Mouse (Mus musculus): ENCODE results near the gene Exosc10. TPM values are rescaled to one million over a fixed set of nuclear protein-coding genes. Genes with fewer than 3 reads are reported as not detected.

Gene Exosc10
- polyA plus RNA-seq, 2 experiments, result 20.1 to 36.0 TPM

GRCm38 (mm10) chr4:148591171-148591630, 33.0 kb downstream of the Exosc10 start, which contains the start of gene Srm:
Srm (plus strand) TSS chr4:148591503.
- Histone ChIP-seq H3K4me3 (ENCODE audit: insufficient read depth in 1 of 2, low read depth in 2 of 2, low read length in 2 of 2) (peak within 1 kb of the TSS; percentile 75 to 84), H3K9me3 (ENCODE audit: control insufficient read depth, low read length) (no peaks in the 10 kb centered on the region), H3K4me2 (ENCODE audit: low read depth) (peak within 1 kb of the TSS; percentile 86), H3K4me1 (replicated peaks; ENCODE audit: control insufficient read depth in 2 of 2, insufficient read depth in 2 of 2, low read length in 1 of 2) (peaks cover 3 to 11% of the 10 kb centered on the region in 2 experiments), H3K27me3 (ENCODE audit: control insufficient read depth, insufficient read depth, low read length) (no peaks in the 10 kb centered on the region), H3K27ac (peak within 1 kb of the TSS; percentile 18), H3K36me3 (replicated peaks; ENCODE audit: control insufficient read depth, insufficient read depth, low read depth) (peaks cover 31% of the 10 kb centered on the region), H3K9ac (replicated peaks) (peak within 1 kb of the TSS; percentile 71)
- TF ChIP-seq EP300 (IDR thresholded peaks at IDR 0.05; ENCODE audit: low read depth) (no peak), CTCF (IDR thresholded peaks at IDR 0.05; ENCODE audit: low read depth) (no peak)
- DNase-seq (ENCODE audit: low read depth in 3 of 3, low spot score in 3 of 3), result peak; percentile 92
- WGBS (ENCODE audit: insufficient replicate concordance), result under 1% methylated on average over 38 of the region's 50 CpGs
- peak; percentile 98 for ATAC-seq (ENCODE audit: insufficient read depth)

- no peak for TF ChIP-seq CTCF (IDR thresholded peaks at IDR 0.05; ENCODE audit: low read depth)
- no peak for TF ChIP-seq EP300 (IDR thresholded peaks at IDR 0.05; ENCODE audit: low read depth)
- Histone ChIP-seq H3K9ac (replicated peaks) (peak overlapping the region; percentile 71), H3K27ac (no peak overlapping the region), H3K4me3 (ENCODE audit: insufficient read depth in 1 of 2, low read depth in 2 of 2, low read length in 2 of 2) (peak overlapping the region; percentile 75 to 84), H3K4me1 (replicated peaks; ENCODE audit: control insufficient read depth in 2 of 2, insufficient read depth in 2 of 2, low read length in 1 of 2) (peaks cover 3 to 11% of the 10 kb centered on the region in 2 experiments), H3K36me3 (replicated peaks; ENCODE audit: control insufficient read depth, insufficient read depth, low read depth) (peaks cover 37% of the 10 kb centered on the region), H3K27me3 (ENCODE audit: control insufficient read depth, insufficient read depth, low read length) (no peaks in the 10 kb centered on the region), H3K9me3 (ENCODE audit: control insufficient read depth, low read length) (no peaks in the 10 kb centered on the region), H3K4me2 (ENCODE audit: low read depth) (peak overlapping the region; percentile 86)
- DNase-seq (ENCODE audit: low read depth in 3 of 3, low spot score in 3 of 3) (no peak), ATAC-seq (ENCODE audit: insufficient read depth) (peak; percentile 50)
- WGBS (ENCODE audit: insufficient replicate concordance), result under 1% methylated on average over 47 of the region's 53 CpGs
Measured at GRCm38 (mm10) chr4:148591637-148592380, 33.6 kb downstream of the Exosc10 start.

- ATAC-seq (ENCODE audit: insufficient read depth) (no peak), DNase-seq (ENCODE audit: low read depth in 3 of 3, low spot score in 3 of 3) (no peak)
- 86% methylated on average over 11 of the region's 11 CpGs for WGBS (ENCODE audit: insufficient replicate concordance)
- TF ChIP-seq EP300 (IDR thresholded peaks at IDR 0.05; ENCODE audit: low read depth), result no peak
- Histone ChIP-seq H3K4me1 (replicated peaks; ENCODE audit: control insufficient read depth in 2 of 2, insufficient read depth in 2 of 2, low read length in 1 of 2) (peaks cover 3 to 9% of the 10 kb centered on the region in 2 experiments), H3K9me3 (ENCODE audit: control insufficient read depth, low read length) (no peaks in the 10 kb centered on the region), H3K36me3 (replicated peaks; ENCODE audit: control insufficient read depth, insufficient read depth, low read depth) (peaks cover 39% of the 10 kb centered on the region), H3K4me2 (ENCODE audit: low read depth) (no peak overlapping the region), H3K27me3 (ENCODE audit: control insufficient read depth, insufficient read depth, low read length) (no peaks in the 10 kb centered on the region), H3K4me3 (ENCODE audit: insufficient read depth in 1 of 2, low read depth in 2 of 2, low read length in 2 of 2) (no peak overlapping the region), H3K27ac (no peak overlapping the region), H3K9ac (replicated peaks) (no peak overlapping the region)
Measured at GRCm38 (mm10) chr4:148593996-148594395, 35.8 kb downstream of the Exosc10 start.

GRCm38 (mm10) chr4:148595916-148596315, 37.7 kb downstream of the Exosc10 start:
- H3K27ac ChIP-seq, result no peak overlapping the region
- no peak overlapping the region for H3K4me2 ChIP-seq (ENCODE audit: low read depth)
- ATAC-seq (ENCODE audit: insufficient read depth) (no peak), DNase-seq (ENCODE audit: low read depth in 3 of 3, low spot score in 3 of 3) (no peak)
- no peaks in the 10 kb centered on the region for H3K27me3 ChIP-seq (ENCODE audit: control insufficient read depth, insufficient read depth, low read length)
- H3K36me3 ChIP-seq (replicated peaks; ENCODE audit: control insufficient read depth, insufficient read depth, low read depth), result peaks cover 39% of the 10 kb centered on the region
- peaks cover 0 to 8% of the 10 kb centered on the region in 2 experiments; a peak in 3 of 4 replicates for H3K4me1 ChIP-seq (replicated peaks; ENCODE audit: control insufficient read depth in 2 of 2, insufficient read depth in 2 of 2, low read length in 1 of 2)
- 73% methylated on average over 6 of the region's 6 CpGs for WGBS (ENCODE audit: insufficient replicate concordance)
- TF ChIP-seq CTCF (IDR thresholded peaks at IDR 0.05; ENCODE audit: low read depth), result no peak
- TF ChIP-seq EP300 (IDR thresholded peaks at IDR 0.05; ENCODE audit: low read depth), result no peak
- no peaks in the 10 kb centered on the region for H3K9me3 ChIP-seq (ENCODE audit: control insufficient read depth, low read length)
- H3K4me3 ChIP-seq (ENCODE audit: insufficient read depth in 1 of 2, low read depth in 2 of 2, low read length in 2 of 2), result no peak overlapping the region
- H3K9ac ChIP-seq (replicated peaks), result no peak overlapping the region

GRCm38 (mm10) chr4:148596731-148597130, 38.5 kb downstream of the Exosc10 start:
- DNase-seq (ENCODE audit: low read depth in 3 of 3, low spot score in 3 of 3), result no peak
- no peak for ATAC-seq (ENCODE audit: insufficient read depth)
- no peak overlapping the region for H3K4me2 ChIP-seq (ENCODE audit: low read depth)
- no peak overlapping the region for H3K27ac ChIP-seq
- H3K27me3 ChIP-seq (ENCODE audit: control insufficient read depth, insufficient read depth, low read length), result no peaks in the 10 kb centered on the region
- 91% methylated on average over 3 of the region's 3 CpGs for WGBS (ENCODE audit: insufficient replicate concordance)
- H3K9ac ChIP-seq (replicated peaks), result no peak overlapping the region
- H3K36me3 ChIP-seq (replicated peaks; ENCODE audit: control insufficient read depth, insufficient read depth, low read depth), result peaks cover 39% of the 10 kb centered on the region
- peaks cover 0 to 8% of the 10 kb centered on the region in 2 experiments; a peak in 3 of 4 replicates for H3K4me1 ChIP-seq (replicated peaks; ENCODE audit: control insufficient read depth in 2 of 2, insufficient read depth in 2 of 2, low read length in 1 of 2)
- no peak overlapping the region for H3K4me3 ChIP-seq (ENCODE audit: insufficient read depth in 1 of 2, low read depth in 2 of 2, low read length in 2 of 2)
- TF ChIP-seq CTCF (IDR thresholded peaks at IDR 0.05; ENCODE audit: low read depth), result no peak
- no peak for TF ChIP-seq EP300 (IDR thresholded peaks at IDR 0.05; ENCODE audit: low read depth)
- no peaks in the 10 kb centered on the region for H3K9me3 ChIP-seq (ENCODE audit: control insufficient read depth, low read length)

Measured in liver, embryonic 14.5 days (tissue).